Mouse (Mus musculus) adipose tissue, adult 10 weeks (tissue): Measurements from ENCODE around the gene Riox1. TPM values are rescaled to one million over a fixed set of nuclear protein-coding genes. Genes with fewer than 3 reads are reported as not detected.

Source experiments
- polyA plus RNA-seq: library from polyadenylated mRNA; stranded (reverse); fragments of 350-450 nt; fragmentation: Illumina TruSeq; extraction: RNeasy Lipid Tissue Mini Kit (QIAGEN cat#74804); gene quantifications from one replicate; pipeline ENCODE4 v1.2.3, GENCODE M21; 2014; ENCODE audit warnings: low read depth, low replicate concordance

Riox1 gene
- polyA plus RNA-seq: 6.8 TPM

GRCm38 (mm10) chr12:83950493-83950839 is at the start of gene Riox1:
Gene Riox1 (plus strand): TSS chr12:83950608.

GRCm38 (mm10) chr12:83921535-83922381 is 28.6 kb upstream of the Riox1 start, which contains the start of gene Numb:
Gene Numb (minus strand): TSS chr12:83921934.

GRCm38 (mm10) chr12:83984752-83985151 is 34.3 kb downstream of the Riox1 start, which contains the start of gene Heatr4:
Gene Heatr4 (minus strand): TSS chr12:83984852.

GRCm38 (mm10) chr12:83987583-83988441 is 37.4 kb downstream of the Riox1 start, which contains the start of gene Acot2:
Gene Acot2 (plus strand): TSS chr12:83987861.

Other genes with a start within 250 kb of the Riox1 start
- gene Papln, start 187.0 kb upstream of the Riox1 start, polyA plus RNA-seq: 6.5 TPM
- gene Numb, start 28.7 kb upstream of the Riox1 start, polyA plus RNA-seq: 34.6 TPM
- gene Heatr4, start 34.2 kb downstream of the Riox1 start, polyA plus RNA-seq: 0.60 TPM
- 11.1 TPM for gene Acot2, start 37.3 kb downstream of the Riox1 start, polyA plus RNA-seq
- gene Acot1, start 58.9 kb downstream of the Riox1 start, polyA plus RNA-seq: 39.7 TPM
- gene Acot4, start 87.8 kb downstream of the Riox1 start, polyA plus RNA-seq: 2.2 TPM
- not detected for gene Gm49366, start 88.3 kb downstream of the Riox1 start, polyA plus RNA-seq
- not detected for gene Acot3, start 101.5 kb downstream of the Riox1 start, polyA plus RNA-seq
- 0.42 TPM for gene Acot5, start 118.7 kb downstream of the Riox1 start, polyA plus RNA-seq
- gene Acot6, start 150.0 kb downstream of the Riox1 start, polyA plus RNA-seq: 6.1 TPM
- 13.8 TPM for gene Dnal1, start 163.8 kb downstream of the Riox1 start, polyA plus RNA-seq
- 0.45 TPM for gene Pnma1, start 197.9 kb downstream of the Riox1 start, polyA plus RNA-seq